Mouse (Mus musculus) myocyte (in vitro differentiated cells): ENCODE measurements around the gene Pcolce2.

Experiments used
- CEBPB ChIP-seq: IDR thresholded peaks from 2 replicates; pipeline ENCODE4 v1.6.1; 2011; ENCODE audit warnings: mild to moderate bottlenecking, moderate library complexity; ENCODE audit not compliant: poor library complexity, insufficient read depth, severe bottlenecking
- E2F4 ChIP-seq: IDR thresholded peaks from one replicate; pipeline ENCODE4 v1.6.1; 2011; ENCODE audit warnings: mild to moderate bottlenecking, control low read depth, moderate library complexity; ENCODE audit not compliant: insufficient read depth
- MAX ChIP-seq: IDR thresholded peaks from one replicate; pipeline ENCODE4 v1.6.1; 2011; ENCODE audit warnings: low read depth, mild to moderate bottlenecking, control low read depth
- MYOD1 ChIP-seq, 3 experiments: IDR thresholded peaks; one replicate each; pipeline ENCODE4 v1.6.1; 2011; ENCODE audit warnings: control low read depth in 2 of 3, low read depth in 2 of 3, mild to moderate bottlenecking in 2 of 3, moderate library complexity in 1 of 3; ENCODE audit not compliant: insufficient read length in 2 of 3, control insufficient read depth in 1 of 3
- MYOG ChIP-seq, 3 experiments: IDR thresholded peaks; one replicate each; pipeline ENCODE4 v1.6.1; 2011; ENCODE audit warnings: control low read depth in 2 of 3, low read depth in 2 of 3, mild to moderate bottlenecking in 2 of 3; ENCODE audit not compliant: insufficient read length in 2 of 3, control insufficient read depth in 1 of 3, insufficient read depth in 1 of 3
- POLR2A ChIP-seq: IDR thresholded peaks from one replicate; pipeline ENCODE4 v1.6.1; 2011; ENCODE audit warnings: low read depth, mild to moderate bottlenecking, control low read depth, moderate library complexity; ENCODE audit not compliant: insufficient read length
- POLR2AphosphoS2 ChIP-seq: IDR thresholded peaks from one replicate; pipeline ENCODE4 v1.6.1; 2011; ENCODE audit warnings: low read depth, control low read depth; ENCODE audit not compliant: insufficient read length
- SRF ChIP-seq: IDR thresholded peaks from one replicate; pipeline ENCODE4 v1.6.1; 2011; ENCODE audit warnings: low read depth; ENCODE audit not compliant: control insufficient read depth, insufficient read length
- TCF12 ChIP-seq: IDR thresholded peaks from one replicate; pipeline ENCODE4 v1.6.1; 2011; ENCODE audit warnings: mild to moderate bottlenecking, control low read depth; ENCODE audit not compliant: poor library complexity, insufficient read depth, severe bottlenecking
- USF1 ChIP-seq: IDR thresholded peaks from one replicate; pipeline ENCODE4 v1.6.1; 2011; ENCODE audit warnings: low read depth, mild to moderate bottlenecking, control low read depth, moderate library complexity

DNA sequence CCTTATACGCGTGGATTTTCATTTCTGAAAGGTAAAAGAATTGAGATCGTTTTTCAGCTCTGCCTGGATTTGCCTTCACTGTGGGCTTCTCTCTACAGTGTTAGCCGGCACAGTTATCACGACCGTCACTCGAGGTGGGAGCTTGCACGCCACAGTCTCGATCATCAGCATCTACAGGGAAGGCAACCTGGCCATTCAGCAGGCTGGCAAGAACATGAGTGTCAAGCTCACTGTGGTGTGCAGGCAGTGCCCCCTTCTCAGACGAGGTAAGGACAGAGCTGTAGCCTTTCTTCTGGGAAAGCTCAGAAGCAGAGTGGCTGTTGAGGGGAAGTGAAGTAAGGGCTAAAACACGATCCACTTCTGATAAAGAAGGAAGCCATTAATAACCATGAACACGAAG, 57.1 kb downstream of the Pcolce2 start:
- TF ChIP-seq POLR2A (no peak), USF1 (no peak), E2F4 (no peak), MAX (no peak), SRF (no peak), POLR2AphosphoS2 (no peak), TCF12 (no peak), MYOG (IDR thresholded peaks at IDR 0.05; ENCODE audit: control insufficient read depth in 1 of 3, insufficient read depth in 1 of 3, insufficient read length in 2 of 3, low read depth in 2 of 3) (no peak), CEBPB (no peak), MYOD1 (IDR thresholded peaks at IDR 0.05; ENCODE audit: control insufficient read depth in 1 of 3, insufficient read length in 2 of 3, low read depth in 2 of 3) (no peak)
